10 mouse cellular contexts compared by ENCODE assay signal in genomic region chr9:58489865-58490165, GRCm38 (mm10). TPM values are rescaled to one million over a fixed set of nuclear protein-coding genes. Genes with fewer than 3 reads are reported as not detected.
A peak's percentile ranks its signal among the peaks of the same experiment; 100 is the strongest.
DNase-seq lines count a peak whose midpoint lies in the region; ATAC-seq and TF ChIP-seq lines count a peak whose summit lies in the region.
"Had no signal": no experiment of that assay in that cellular context is flagged by ENCODE, and none has a peak within 500 bp of the region (broad histone marks: within the 10 kb centered on the region; RNA-seq: fewer than 3 reads in every experiment).

No protein-coding gene starts in this region.

- H3K9me3 ChIP-seq in intestine, embryonic 15.5 days: no peaks in the 10 kb centered on the region
- H3K9me3 ChIP-seq in intestine, postnatal 0 days (ENCODE audit: control insufficient read depth): no peaks in the 10 kb centered on the region
- H3K9me3 ChIP-seq in embryonic facial prominence, embryonic 11.5 days (replicated peaks; ENCODE audit: control insufficient read depth, low read length): no peaks in the 10 kb centered on the region
- no peaks in the 10 kb centered on the region for H3K9me3 ChIP-seq in hindbrain, embryonic 10.5 days
- no peaks in the 10 kb centered on the region for H3K9me3 ChIP-seq in midbrain, embryonic 16.5 days (replicated peaks; ENCODE audit: control insufficient read depth, low read length, poor library complexity, severe bottlenecking)
- H3K9me3 ChIP-seq: liver, embryonic 13.5 days had no signal

- no peak overlapping the region for H3K27ac ChIP-seq in intestine, embryonic 15.5 days
- no peak overlapping the region for H3K27ac ChIP-seq in intestine, postnatal 0 days (ENCODE audit: low read depth, low read length)
- no peak overlapping the region for H3K27ac ChIP-seq in embryonic facial prominence, embryonic 11.5 days (replicated peaks; ENCODE audit: low read depth, low read length)
- H3K27ac ChIP-seq in hindbrain, embryonic 10.5 days: 0 out of 2 replicates have a peak overlapping the region, but pooled peaks have one; percentile 17
- H3K27ac ChIP-seq in midbrain, embryonic 16.5 days (ENCODE audit: low read length): no peak overlapping the region
- H3K27ac ChIP-seq: liver, embryonic 13.5 days had no signal

- no peak for ATAC-seq in intestine, embryonic 15.5 days
- no peak for ATAC-seq in intestine, postnatal 0 days
- peak; percentile 20; the same call in 1 of the 2 replicates for ATAC-seq in embryonic facial prominence, embryonic 11.5 days (replicated peaks; ENCODE audit: insufficient number of reproducible peaks, low FRiP score, low TSS enrichment, low read depth)
- peak; percentile 23 for ATAC-seq in midbrain, embryonic 16.5 days

- 16% methylated on average over 7 of the region's 7 CpGs for WGBS in intestine, embryonic 15.5 days
- 21% methylated on average over 7 of the region's 7 CpGs for WGBS in intestine, postnatal 0 days
- WGBS in embryonic facial prominence, embryonic 11.5 days: 11% methylated on average over 7 of the region's 7 CpGs
- WGBS in hindbrain, embryonic 10.5 days: 11% methylated on average over 7 of the region's 7 CpGs
- WGBS in midbrain, embryonic 16.5 days: 4% methylated on average over 7 of the region's 7 CpGs

- peaks cover 40% of the 10 kb centered on the region for H3K27me3 ChIP-seq in intestine, embryonic 15.5 days (replicated peaks)
- H3K27me3 ChIP-seq in intestine, postnatal 0 days (replicated peaks; ENCODE audit: control insufficient read depth, insufficient read depth, low read length): peaks cover 44% of the 10 kb centered on the region
- peaks cover 5% of the 10 kb centered on the region; the same call in 1 of the 2 replicates for H3K27me3 ChIP-seq in embryonic facial prominence, embryonic 11.5 days (ENCODE audit: control insufficient read depth, insufficient read depth, low read length)
- H3K27me3 ChIP-seq in hindbrain, embryonic 10.5 days (ENCODE audit: insufficient read depth, poor library complexity, severe bottlenecking): peaks cover 73% of the 10 kb centered on the region
- no peaks in the 10 kb centered on the region for H3K27me3 ChIP-seq in midbrain, embryonic 16.5 days (ENCODE audit: control insufficient read depth, insufficient read depth, low read depth, low read length)

- no peak for DNase-seq in embryonic facial prominence, embryonic 11.5 days (ENCODE audit: low spot score)
- no peak for DNase-seq in hindbrain, embryonic 10.5 days (ENCODE audit: low spot score)
- DNase-seq in adrenal gland, postnatal 10 days: no peak
- no peak for DNase-seq in ovary, postnatal 10 days (ENCODE audit: low spot score)
- DNase-seq in thymus, postnatal 0 days (ENCODE audit: low spot score): no peak
- DNase-seq: liver, embryonic 13.5 days had no signal

- peaks cover 16% of the 10 kb centered on the region for H3K4me1 ChIP-seq in intestine, embryonic 15.5 days (replicated peaks)
- no peaks in the 10 kb centered on the region for H3K4me1 ChIP-seq in intestine, postnatal 0 days (replicated peaks; ENCODE audit: control insufficient read depth, insufficient read depth, low read length)
- peaks cover 7% of the 10 kb centered on the region for H3K4me1 ChIP-seq in embryonic facial prominence, embryonic 11.5 days (ENCODE audit: control insufficient read depth, insufficient read depth, low read length)
- H3K4me1 ChIP-seq in hindbrain, embryonic 10.5 days (replicated peaks): peaks cover 35% of the 10 kb centered on the region
- peaks cover 26% of the 10 kb centered on the region for H3K4me1 ChIP-seq in midbrain, embryonic 16.5 days (ENCODE audit: control insufficient read depth, insufficient read depth, low read length)

- peak overlapping the region; percentile 4; the same call in 1 of the 2 replicates for H3K4me3 ChIP-seq in intestine, embryonic 15.5 days (replicated peaks)
- H3K4me3 ChIP-seq in intestine, postnatal 0 days (ENCODE audit: low read depth, low read length): no peak overlapping the region
- H3K4me3 ChIP-seq in embryonic facial prominence, embryonic 11.5 days (ENCODE audit: low read depth, low read length): peak overlapping the region; percentile 67
- H3K4me3 ChIP-seq in hindbrain, embryonic 10.5 days: peak overlapping the region; percentile 77
- H3K4me3 ChIP-seq in midbrain, embryonic 16.5 days (ENCODE audit: low read depth, low read length): peak overlapping the region; percentile 57

- no peak overlapping the region for H3K9ac ChIP-seq in intestine, embryonic 15.5 days
- no peak overlapping the region for H3K9ac ChIP-seq in intestine, postnatal 0 days (ENCODE audit: low read depth, low read length)
- H3K9ac ChIP-seq in embryonic facial prominence, embryonic 11.5 days (replicated peaks; ENCODE audit: low read length): peak overlapping the region; percentile 38
- H3K9ac ChIP-seq in midbrain, embryonic 16.5 days (ENCODE audit: low read depth, low read length): peak overlapping the region; percentile 94
- H3K9ac ChIP-seq: liver, embryonic 13.5 days had no signal

- peak overlapping the region; percentile 99 for H3K4me2 ChIP-seq in intestine, embryonic 15.5 days (replicated peaks)
- H3K4me2 ChIP-seq in intestine, postnatal 0 days (replicated peaks; ENCODE audit: low read depth): no peak overlapping the region
- H3K4me2 ChIP-seq in embryonic facial prominence, embryonic 11.5 days (ENCODE audit: low read depth, low read length): peak overlapping the region; percentile 99
- peak overlapping the region; percentile 97 for H3K4me2 ChIP-seq in midbrain, embryonic 16.5 days (ENCODE audit: low read length)

- no peak for TF ChIP-seq CTCF in intestine, postnatal 0 days (IDR thresholded peaks at IDR 0.05; ENCODE audit: low read depth)

- H3K36me3 ChIP-seq in intestine, embryonic 15.5 days: no peaks in the 10 kb centered on the region
- no peaks in the 10 kb centered on the region for H3K36me3 ChIP-seq in intestine, postnatal 0 days (ENCODE audit: control insufficient read depth, insufficient read depth)
- H3K36me3 ChIP-seq in embryonic facial prominence, embryonic 11.5 days (replicated peaks; ENCODE audit: control insufficient read depth, insufficient read depth, low read depth, low read length): no peaks in the 10 kb centered on the region
- H3K36me3 ChIP-seq in hindbrain, embryonic 10.5 days: no peaks in the 10 kb centered on the region
- no peaks in the 10 kb centered on the region for H3K36me3 ChIP-seq in midbrain, embryonic 16.5 days (ENCODE audit: control insufficient read depth, insufficient read depth, low read length)
- H3K36me3 ChIP-seq: liver, embryonic 13.5 days had no signal

RNA-seq across cellular contexts. Expression of gene Insyn1, which starts 1.4 kb away (rescaled TPM):
- 0.67 and 0.96 TPM in 2 replicates for polyA plus RNA-seq in intestine, embryonic 15.5 days (2015; fragmentation: Nextera tagmentation; extraction: Ambion mirVana)
- polyA plus RNA-seq in intestine, postnatal 0 days (2015; fragmentation: Nextera tagmentation; extraction: Ambion mirVana): 0.25 and 0.37 TPM in 2 replicates
- 2.1 and 2.8 TPM in 2 replicates for polyA plus RNA-seq in embryonic facial prominence, embryonic 11.5 days (2014; fragmentation: Nextera tagmentation; extraction: Ambion mirVana)
- 1.1 and 2.1 TPM in 2 replicates for polyA plus RNA-seq in hindbrain, embryonic 10.5 days (2016; fragmentation: Nextera tagmentation; extraction: Ambion mirVana)
- polyA plus RNA-seq in midbrain, embryonic 16.5 days (2015; fragmentation: Nextera tagmentation; extraction: Ambion mirVana): 6.7 and 7.2 TPM in 2 replicates
- 10 to 100 TPM in 1 of 2 experiments, 1 to 10 TPM in 1; 9.6 to 10.7 TPM for total RNA-seq in adrenal gland, postnatal 10 days (2021)
- 0.60 and 0.64 TPM in 2 replicates for polyA plus RNA-seq in thymus, postnatal 0 days (2015; fragmentation: Nextera tagmentation; extraction: Ambion mirVana)
- total RNA-seq: hematopoietic stem cell, adult 5-6 weeks had no signal

Comparison
In these comparisons a context has a peak if more than half of its experiments do, and no peak if none do; other contexts are left out.
1. ATAC-seq: peak in embryonic facial prominence, embryonic 11.5 days (single experiment) and midbrain, embryonic 16.5 days (single experiment); none in intestine, embryonic 15.5 days (single experiment) and intestine, postnatal 0 days (single experiment).
2. H3K9ac ChIP-seq: peak in embryonic facial prominence, embryonic 11.5 days (single experiment) and midbrain, embryonic 16.5 days (single experiment); none in intestine, embryonic 15.5 days (single experiment) and intestine, postnatal 0 days (single experiment).